Mouse (Mus musculus): Measurements from ENCODE around the gene Unc119.

Unc119 gene

GRCm38 (mm10) chr11:78372610-78373009, 29.3 kb downstream of the Unc119 start:
- DNase-seq, result no peak

GRCm38 (mm10) chr11:78374147-78374546, 30.9 kb downstream of the Unc119 start:
- no peak for DNase-seq

GRCm38 (mm10) chr11:78377549-78378159, 34.4 kb downstream of the Unc119 start:
- DNase-seq, result no peak

GRCm38 (mm10) chr11:78380351-78380750, 37.1 kb downstream of the Unc119 start:
- no peak for DNase-seq

GRCm38 (mm10) chr11:78380996-78381395, 37.7 kb downstream of the Unc119 start:
- no peak for DNase-seq

- DNase-seq, result no peak
Measured at GRCm38 (mm10) chr11:78382286-78382685, 39.0 kb downstream of the Unc119 start.

GRCm38 (mm10) chr11:78382701-78383100, 39.4 kb downstream of the Unc119 start:
- DNase-seq, result no peak

- no peak for DNase-seq
Measured at GRCm38 (mm10) chr11:78385776-78386175, 42.5 kb downstream of the Unc119 start.

GRCm38 (mm10) chr11:78386508-78387043, 43.3 kb downstream of the Unc119 start, which contains the start of gene Foxn1:
TSS of gene Foxn1 (minus strand) at chr11:78386558.
- no peak for DNase-seq

- DNase-seq, result no peak
Measured at GRCm38 (mm10) chr11:78392728-78393127, 49.4 kb downstream of the Unc119 start.

GRCm38 (mm10) chr11:78396950-78397349, 53.7 kb downstream of the Unc119 start:
- DNase-seq, result no peak

- DNase-seq, result peak; percentile 61
Measured at GRCm38 (mm10) chr11:78397397-78397796, 54.1 kb downstream of the Unc119 start.

- no peak for DNase-seq
Measured at GRCm38 (mm10) chr11:78398212-78398611, 54.9 kb downstream of the Unc119 start.

All from right cerebral cortex, postnatal 14 days (tissue).